Mouse (Mus musculus) testis, adult 2 months (tissue): ENCODE results near the gene E2f4. TPM values are rescaled to one million over a fixed set of nuclear protein-coding genes. Genes with fewer than 3 reads are reported as not detected.

Experiments used
- H3K27ac ChIP-seq: fragments of 200-500 bp; 2 replicates; pipeline ENCODE4 v1.5.1; 2012; ENCODE audit warnings: low read depth, low read length; ENCODE audit not compliant: control insufficient read depth, insufficient read depth
- H3K27me3 ChIP-seq: fragments of 200-500 bp; 2 replicates; pipeline ENCODE4 v1.6.1; 2012; ENCODE audit warnings: mild to moderate bottlenecking, low read length, moderate library complexity; ENCODE audit not compliant: control insufficient read depth, insufficient read depth
- H3K36me3 ChIP-seq: fragments of 200-500 bp; 2 replicates; pipeline ENCODE4 v1.6.1; 2012; ENCODE audit warnings: mild to moderate bottlenecking, low read length; ENCODE audit not compliant: control insufficient read depth, insufficient read depth
- H3K4me1 ChIP-seq: fragments of 200-500 bp; 2 replicates; pipeline ENCODE4 v1.6.1; 2012; ENCODE audit warnings: low read length; ENCODE audit not compliant: control insufficient read depth, insufficient read depth
- H3K4me3 ChIP-seq: fragments of 200-500 bp; 2 replicates; pipeline ENCODE4 v1.5.1; 2012; ENCODE audit warnings: low read depth, mild to moderate bottlenecking, low read length, moderate library complexity, mixed read lengths; ENCODE audit not compliant: control insufficient read depth
- CTCF ChIP-seq: fragments of 200-500 bp; IDR thresholded peaks from 2 replicates; pipeline ENCODE4 v1.5.1; 2012; ENCODE audit warnings: low read depth, mild to moderate bottlenecking, inconsistent platforms, low read length, moderate library complexity; ENCODE audit not compliant: control insufficient read depth, insufficient read depth, insufficient replicate concordance
- POLR2A ChIP-seq: fragments of 200-500 bp; IDR thresholded peaks from 2 replicates; pipeline ENCODE4 v1.6.1; 2012; ENCODE audit warnings: low read depth, mild to moderate bottlenecking, inconsistent platforms, low read length, moderate library complexity; ENCODE audit not compliant: control insufficient read depth
- polyA plus RNA-seq: library from polyadenylated mRNA; depleted of rRNA; stranded (reverse); fragments of >200 nt; gene quantifications from 2 replicates; pipeline ENCODE4 v1.2.3, GENCODE M21; 2012

The E2f4 gene
- polyA plus RNA-seq, 1 experiment: 67.7 TPM

DNA sequence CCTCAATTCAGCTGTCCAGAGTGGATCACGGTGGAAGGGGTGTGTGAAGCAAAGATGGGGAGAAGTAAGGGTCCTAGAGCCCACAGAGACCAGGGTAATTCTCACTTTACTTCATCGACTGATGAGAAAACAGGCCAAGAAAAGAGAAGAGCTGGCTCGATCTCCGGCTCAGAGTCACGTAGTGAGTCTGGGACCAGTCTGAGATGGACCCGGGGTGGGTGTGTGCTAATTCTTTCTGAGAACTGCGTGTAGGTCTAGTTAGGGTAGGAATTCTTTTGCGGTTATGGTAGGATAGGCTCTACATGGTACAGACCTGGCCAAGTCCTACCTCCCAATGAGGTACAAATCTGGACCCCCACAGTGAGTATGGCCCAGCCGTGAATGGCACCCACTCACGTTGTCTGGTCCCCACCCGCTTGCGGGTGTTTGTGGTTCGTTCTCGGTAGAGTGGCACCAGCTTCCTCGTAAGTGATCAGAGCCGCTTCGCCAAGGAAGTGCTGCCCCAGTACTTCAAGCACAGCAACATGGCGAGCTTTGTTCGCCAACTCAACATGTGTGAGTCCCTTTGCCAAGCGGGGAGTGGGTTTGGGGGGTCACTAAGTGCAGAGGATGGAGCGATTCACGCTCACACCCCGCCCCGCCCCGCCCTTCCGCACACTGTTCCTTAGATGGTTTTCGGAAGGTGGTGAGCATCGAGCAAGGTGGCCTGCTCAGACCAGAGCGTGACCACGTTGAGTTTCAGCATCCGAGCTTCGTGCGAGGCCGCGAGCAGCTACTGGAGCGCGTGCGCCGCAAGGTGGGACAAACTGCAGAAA lies 27.2 kb upstream of the E2f4 start:
- H3K4me1 ChIP-seq: peaks cover 27% of the 10 kb centered on the region
- TF ChIP-seq POLR2A (no peak), CTCF (no peak)
- H3K36me3 ChIP-seq: no peaks in the 10 kb centered on the region
- no peak overlapping the region for H3K27ac ChIP-seq
- H3K4me3 ChIP-seq: peak overlapping the region; percentile 10
- H3K27me3 ChIP-seq: no peaks in the 10 kb centered on the region

DNA sequence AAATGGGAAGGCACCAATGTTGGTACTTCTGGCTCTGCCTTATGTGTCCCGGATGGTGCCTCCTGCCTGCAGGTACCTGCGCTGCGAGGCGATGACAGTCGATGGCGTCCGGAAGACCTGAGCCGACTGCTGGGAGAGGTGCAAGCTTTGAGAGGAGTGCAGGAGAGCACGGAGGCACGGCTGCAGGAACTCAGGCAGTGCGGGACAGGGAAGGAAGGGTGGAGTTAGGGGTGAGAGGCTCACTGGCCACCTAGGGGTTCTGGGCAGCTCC lies 26.6 kb upstream of the E2f4 start:
- Histone ChIP-seq H3K27me3 (no peaks in the 10 kb centered on the region), H3K4me3 (no peak overlapping the region; the same call in 1 of the 2 replicates), H3K27ac (no peak overlapping the region), H3K36me3 (no peaks in the 10 kb centered on the region), H3K4me1 (peaks cover 27% of the 10 kb centered on the region)
- TF ChIP-seq CTCF: no peak
- TF ChIP-seq POLR2A: no peak

DNA sequence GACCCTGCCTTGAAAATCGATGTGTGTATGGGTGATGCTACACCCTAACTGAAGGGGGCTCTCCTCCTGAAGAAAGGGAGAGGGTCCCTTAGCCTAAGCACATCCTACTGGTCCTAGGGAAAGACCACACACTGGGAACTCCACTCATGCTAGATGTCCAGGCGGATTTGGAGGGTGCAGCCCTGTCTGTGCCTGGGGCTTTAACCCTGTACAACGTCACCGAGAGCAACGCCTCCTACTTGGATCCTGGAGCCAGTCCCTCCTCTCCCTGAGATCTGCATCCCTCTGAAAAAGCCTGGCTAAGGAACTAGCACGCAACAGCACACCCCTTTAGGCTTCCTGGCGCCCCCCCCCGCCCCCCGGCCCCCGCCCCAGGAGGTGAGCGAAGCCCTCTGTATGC lies 22.1 kb upstream of the E2f4 start:
- no peak overlapping the region for H3K27ac ChIP-seq
- H3K4me3 ChIP-seq: no peak overlapping the region
- TF ChIP-seq CTCF: no peak
- no peak for TF ChIP-seq POLR2A
- no peaks in the 10 kb centered on the region for H3K27me3 ChIP-seq
- no peaks in the 10 kb centered on the region for H3K36me3 ChIP-seq
- H3K4me1 ChIP-seq: peaks cover 17% of the 10 kb centered on the region

DNA sequence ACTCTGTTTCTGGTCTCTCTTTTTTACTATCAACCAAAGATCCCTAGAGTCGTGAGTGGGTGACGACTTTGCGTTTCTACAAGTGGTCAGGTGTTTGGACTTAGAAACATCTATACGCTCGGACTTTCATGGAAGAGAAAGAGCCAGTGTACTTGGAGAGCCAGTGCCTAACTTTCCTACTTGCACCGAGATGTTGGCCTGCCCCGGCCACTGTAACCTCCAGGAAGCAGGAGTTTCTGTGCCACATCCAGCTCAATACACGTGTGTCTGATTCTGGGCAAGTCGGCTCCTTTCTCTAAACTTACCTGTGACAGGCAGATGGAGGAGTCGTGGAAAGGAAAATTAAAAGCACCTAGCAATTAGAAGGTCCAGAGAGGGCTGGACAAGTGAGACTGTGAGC lies 21.6 kb upstream of the E2f4 start, which contains the start of gene Nol3:
Gene Nol3, plus strand, starts transcription at position 301 of the 400 bp plus-strand sequence.
- no peaks in the 10 kb centered on the region for H3K36me3 ChIP-seq
- peaks cover 13% of the 10 kb centered on the region for H3K4me1 ChIP-seq
- no peaks in the 10 kb centered on the region for H3K27me3 ChIP-seq
- no peak within 1 kb of the TSS for H3K27ac ChIP-seq
- peak within 1 kb of the TSS; percentile 33 for H3K4me3 ChIP-seq
- TF ChIP-seq CTCF: no peak
- TF ChIP-seq POLR2A: no peak

DNA sequence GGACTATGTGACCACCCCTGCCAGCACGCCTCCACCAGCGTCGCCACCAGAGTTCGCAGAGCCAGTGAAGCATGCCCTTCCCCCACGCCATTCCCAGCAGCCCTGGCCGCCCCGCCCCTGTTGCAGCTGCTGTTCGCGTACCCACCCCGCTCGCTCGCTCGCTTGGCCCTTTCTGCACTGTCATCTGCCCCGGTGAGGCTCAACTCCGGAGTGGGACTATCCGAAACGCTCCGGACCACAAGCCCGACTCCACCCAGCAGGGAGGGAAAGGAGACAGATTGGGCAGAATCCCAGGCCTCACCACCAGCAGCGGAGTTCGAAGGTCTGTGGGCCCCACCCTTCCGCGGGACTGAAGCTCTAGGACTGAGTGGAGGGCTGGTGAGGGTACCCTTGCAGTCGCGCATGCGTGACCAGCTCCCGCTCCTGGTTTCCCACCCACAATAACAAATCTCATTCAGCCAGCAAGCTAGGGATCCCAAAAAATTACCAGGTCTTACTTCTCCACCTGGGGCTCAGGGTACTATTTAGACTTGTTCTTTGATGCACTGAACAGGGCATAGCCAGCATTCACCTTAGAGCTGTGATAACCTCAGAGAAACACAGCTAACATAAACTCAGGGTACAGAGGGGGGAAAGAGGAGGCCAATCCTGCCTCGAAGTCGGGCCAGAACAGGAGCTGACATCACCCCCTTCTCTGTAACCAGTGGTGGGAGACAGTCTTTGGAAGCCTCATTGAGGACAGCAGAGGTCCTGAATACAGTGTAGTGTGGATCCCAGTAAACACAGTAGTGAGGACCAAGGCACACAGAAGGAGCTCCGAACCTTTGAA lies 21.0 kb upstream of the E2f4 start:
- Histone ChIP-seq H3K4me1 (peaks cover 12% of the 10 kb centered on the region), H3K27me3 (no peaks in the 10 kb centered on the region), H3K36me3 (no peaks in the 10 kb centered on the region), H3K27ac (no peak overlapping the region), H3K4me3 (peak overlapping the region; percentile 33)
- TF ChIP-seq POLR2A (no peak), CTCF (no peak)

GRCm38 (mm10) chr8:105278911-105279334 lies 18.5 kb upstream of the E2f4 start:
- H3K27me3 ChIP-seq: no peaks in the 10 kb centered on the region

DNA sequence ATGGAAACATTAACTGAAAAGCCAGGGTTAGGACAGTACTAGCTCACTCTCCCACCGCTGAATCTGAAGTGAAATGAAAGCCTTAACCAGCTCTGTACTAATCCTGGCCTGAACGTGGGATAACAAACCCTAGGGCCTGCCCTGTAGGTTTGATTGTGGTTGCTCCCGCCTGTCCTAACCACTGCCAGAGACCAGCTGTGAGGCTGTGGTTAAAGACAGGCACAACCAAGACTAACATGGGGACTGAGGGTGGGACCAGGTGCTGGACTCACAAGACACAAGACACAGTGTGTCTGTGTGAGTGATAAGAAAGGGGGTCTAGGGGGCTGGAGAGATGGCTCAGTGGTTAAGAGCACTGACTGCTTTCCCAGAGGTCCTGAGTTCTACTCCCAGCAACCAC lies 16.9 kb upstream of the E2f4 start:
- Histone ChIP-seq H3K27ac (no peak overlapping the region), H3K27me3 (no peaks in the 10 kb centered on the region), H3K4me1 (peaks cover 12% of the 10 kb centered on the region), H3K4me3 (no peak overlapping the region), H3K36me3 (no peaks in the 10 kb centered on the region)
- TF ChIP-seq POLR2A (no peak), CTCF (no peak)

More at GRCm38 (mm10) chr8:105278911-105279334, 18.5 kb upstream of the E2f4 start:
- Histone ChIP-seq H3K4me3 (peak overlapping the region; percentile 23), H3K4me1 (peaks cover 12% of the 10 kb centered on the region), H3K27ac (no peak overlapping the region), H3K36me3 (no peaks in the 10 kb centered on the region)
- TF ChIP-seq CTCF (no peak), POLR2A (no peak)
